Mouse (Mus musculus): ENCODE measurements around the gene Wdr62.
"Not testable (repeated sequence)": the region's sequence is repeated elsewhere in the genome, so short reads cannot be mapped to it uniquely, and the experiment has no call there.

Wdr62 gene

DNA sequence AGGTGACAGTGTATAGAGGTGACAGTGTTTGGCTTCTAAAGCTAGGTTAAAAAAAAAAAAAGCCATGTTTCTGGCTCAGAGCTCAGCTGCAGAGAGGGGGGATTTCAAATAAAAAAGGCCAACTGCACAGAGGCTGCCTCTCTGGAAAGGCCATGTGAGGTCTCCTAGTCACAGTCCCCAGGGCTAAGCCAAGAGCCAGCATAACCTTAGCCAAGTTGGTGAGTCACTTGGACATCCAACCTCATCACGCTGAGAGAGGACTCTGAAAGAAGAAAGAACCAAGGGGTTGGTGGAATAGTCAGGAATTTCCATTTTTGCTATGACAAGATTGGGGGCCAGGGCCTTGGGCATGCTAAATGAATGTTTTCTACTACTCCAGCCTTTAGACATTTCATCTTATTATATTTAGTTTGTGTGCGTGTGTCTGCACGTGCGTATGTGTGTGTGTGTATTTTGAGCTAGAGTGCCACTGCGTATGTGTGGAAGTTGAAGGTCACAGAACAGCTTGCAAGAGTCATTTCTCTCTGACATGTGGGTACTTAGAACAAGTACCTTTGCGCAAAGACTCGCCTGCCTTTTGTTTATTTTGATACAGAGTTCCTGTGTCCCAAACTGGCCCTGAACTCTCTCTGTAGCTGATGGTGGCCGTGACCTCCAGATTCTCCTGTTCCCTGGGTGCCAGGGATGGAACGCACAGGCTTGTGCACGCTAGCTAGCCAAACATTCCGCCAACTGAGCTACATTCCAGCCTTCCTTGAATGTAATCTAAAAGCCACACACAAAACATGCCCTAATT is 77.1 kb downstream of the Wdr62 start:
- peak; percentile 55 to 68 for DNase-seq

DNA sequence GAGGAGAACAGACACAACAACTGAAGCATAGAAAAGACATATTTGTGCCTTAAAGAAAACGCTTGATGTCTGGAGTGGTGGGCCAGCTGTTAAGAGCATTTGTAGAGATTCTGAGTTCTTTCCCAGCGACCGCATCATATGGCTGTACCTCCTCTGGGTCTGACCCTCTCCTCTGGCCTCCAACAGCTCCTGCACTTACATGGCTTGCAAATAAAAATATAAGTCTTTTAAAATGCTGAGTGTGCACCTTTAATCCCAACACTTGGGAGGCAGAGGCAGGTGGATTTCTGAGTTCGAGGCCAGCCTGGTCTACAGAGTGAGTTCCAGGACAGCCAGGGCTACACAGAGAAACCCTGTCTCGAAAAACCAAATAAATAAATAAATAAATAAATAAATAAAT is 79.6 kb downstream of the Wdr62 start:
- DNase-seq = not testable (repeated sequence)

DNA sequence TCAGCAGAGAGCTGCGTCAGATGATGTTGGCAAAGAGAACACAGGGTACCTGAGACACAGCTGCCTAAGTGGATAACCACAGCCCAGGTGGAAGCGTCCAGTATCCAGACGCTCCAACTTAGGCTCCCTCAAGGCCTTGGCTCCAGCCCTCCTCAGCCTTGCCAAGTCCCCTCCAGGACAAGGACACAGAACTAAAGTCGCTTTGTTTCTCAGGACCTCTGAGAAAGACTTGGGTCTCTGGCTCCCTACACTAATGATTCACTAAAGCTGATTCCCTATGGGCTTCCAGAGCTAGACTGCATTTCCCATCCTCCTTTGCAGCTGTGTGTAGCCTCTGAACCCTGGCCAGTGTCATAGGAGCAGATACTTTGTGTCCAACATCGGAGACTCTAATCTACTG is 80.0 kb downstream of the Wdr62 start:
- no peak for DNase-seq

DNA sequence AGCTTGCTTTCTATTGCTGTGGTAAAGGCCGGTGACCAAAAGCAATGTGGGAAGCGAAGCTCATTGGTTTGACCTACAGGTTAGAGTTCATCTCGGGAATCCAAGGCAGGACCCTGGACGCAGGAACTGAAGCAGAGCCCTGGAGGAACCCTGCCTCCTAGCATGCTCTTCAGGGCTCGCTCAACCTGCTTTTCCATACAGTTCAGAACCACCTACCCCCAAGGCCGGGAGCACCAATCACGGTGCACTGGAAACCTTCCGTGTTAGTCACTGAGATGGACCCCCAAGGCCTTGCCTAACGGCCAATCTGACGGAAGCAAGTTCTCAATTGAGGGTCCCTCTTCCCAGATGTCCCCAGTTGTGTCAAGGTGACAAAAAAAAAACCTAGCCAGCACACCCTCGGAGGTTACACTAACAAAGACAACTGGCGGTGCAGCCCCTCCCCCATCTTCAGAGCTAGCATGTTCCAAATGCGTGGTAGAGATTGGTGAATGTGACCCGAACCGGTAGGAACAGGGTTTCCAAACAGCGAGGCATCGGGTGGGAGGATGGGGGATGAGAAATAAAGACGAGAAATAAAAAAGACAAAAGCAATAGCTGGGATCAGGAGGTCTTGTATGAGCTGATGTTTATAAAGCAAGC is 80.6 kb downstream of the Wdr62 start:
- DNase-seq = no peak

DNA sequence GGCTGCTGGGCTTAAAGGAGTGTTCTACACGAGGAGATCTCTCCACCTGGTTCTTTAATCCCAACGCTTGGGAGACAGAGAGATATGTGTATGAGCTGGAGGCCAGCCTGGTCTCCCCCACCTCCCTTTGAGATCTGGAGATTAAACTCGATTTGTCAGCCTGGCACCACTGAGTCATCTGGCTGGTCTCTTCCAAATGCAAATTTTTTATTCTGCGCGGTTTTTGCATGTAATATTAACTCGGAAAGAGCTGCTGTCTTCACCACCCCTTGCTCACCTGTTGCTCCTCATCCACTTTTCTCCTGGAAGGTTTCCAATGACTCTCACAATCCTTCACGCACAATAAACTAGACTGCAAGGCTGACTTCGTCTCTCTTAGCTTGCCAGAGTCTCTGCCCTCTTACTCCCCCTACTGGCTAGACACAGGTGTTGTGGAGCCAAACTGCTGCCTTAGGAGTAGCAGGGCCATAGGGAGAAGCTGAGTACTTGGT is 81.7 kb downstream of the Wdr62 start, which contains the start of gene Capns1:
Capns1 (minus strand) TSS at position 331 of the 491 bp plus-strand sequence.
- peak; percentile 58 for DNase-seq

DNA sequence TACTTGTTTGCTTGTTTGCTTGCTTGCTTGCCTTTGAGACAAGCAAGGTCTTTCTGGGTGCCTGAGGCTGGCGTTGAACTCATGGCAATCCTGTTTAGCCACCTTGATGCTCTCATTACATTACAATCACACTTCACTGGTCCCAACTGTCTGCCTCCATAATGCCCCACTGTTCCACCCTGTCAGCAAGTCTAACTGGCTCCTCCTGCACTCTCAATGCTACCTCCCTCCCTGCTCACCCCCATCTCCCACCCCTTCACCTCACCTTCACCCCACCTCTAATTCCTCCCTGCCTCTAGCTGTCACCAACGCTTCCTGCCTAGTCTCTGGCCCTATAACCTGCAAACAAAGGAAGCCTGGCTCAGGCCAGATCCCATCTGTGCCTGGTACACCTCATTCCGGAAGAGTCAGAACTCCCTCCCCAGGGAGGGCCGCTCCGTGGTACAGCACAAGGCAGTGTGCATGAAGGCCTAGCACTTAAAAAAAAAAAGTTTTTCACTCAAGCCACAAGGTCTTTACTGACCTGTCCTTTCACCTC is 82.6 kb downstream of the Wdr62 start:
- no peak for DNase-seq

DNA sequence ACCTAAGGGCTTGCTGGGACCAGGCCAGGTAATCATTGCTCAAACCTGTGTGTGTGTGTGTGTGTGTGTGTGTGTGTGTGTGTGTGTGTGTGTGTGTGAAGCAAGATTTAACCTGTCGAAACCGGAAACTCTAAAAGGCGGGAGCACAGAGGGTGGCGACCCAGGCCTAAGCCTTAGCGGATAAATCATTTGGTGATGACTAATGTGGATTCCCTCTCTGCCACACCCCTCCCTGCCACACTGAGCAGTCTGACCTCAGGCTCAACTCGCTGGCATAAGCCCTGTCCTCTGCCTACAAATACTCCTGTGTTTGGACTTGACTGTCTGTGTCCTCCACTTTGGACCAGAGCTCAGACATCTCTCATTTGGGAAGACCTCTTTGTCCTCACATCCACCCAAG is 84.0 kb downstream of the Wdr62 start:
- no peak for DNase-seq

DNA sequence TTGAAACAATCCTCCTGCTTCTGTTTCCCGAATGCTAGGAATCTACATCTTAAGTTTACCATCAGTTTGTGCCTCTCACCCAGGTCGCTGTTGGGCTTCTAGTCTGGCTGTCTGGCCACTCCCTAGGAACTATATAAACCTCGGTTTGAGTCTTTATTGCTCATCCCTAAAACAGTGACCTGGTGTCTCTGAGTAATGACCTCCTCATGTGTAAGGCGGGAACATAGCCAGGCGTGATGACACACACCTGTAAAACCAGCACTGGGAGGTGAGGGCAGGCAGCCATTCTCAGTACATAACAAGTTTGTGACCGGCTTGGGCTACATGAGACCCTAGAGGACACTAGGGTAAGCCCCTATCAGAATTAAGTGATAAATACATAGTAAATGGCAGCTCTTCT is 84.8 kb downstream of the Wdr62 start:
- DNase-seq = no peak

DNA sequence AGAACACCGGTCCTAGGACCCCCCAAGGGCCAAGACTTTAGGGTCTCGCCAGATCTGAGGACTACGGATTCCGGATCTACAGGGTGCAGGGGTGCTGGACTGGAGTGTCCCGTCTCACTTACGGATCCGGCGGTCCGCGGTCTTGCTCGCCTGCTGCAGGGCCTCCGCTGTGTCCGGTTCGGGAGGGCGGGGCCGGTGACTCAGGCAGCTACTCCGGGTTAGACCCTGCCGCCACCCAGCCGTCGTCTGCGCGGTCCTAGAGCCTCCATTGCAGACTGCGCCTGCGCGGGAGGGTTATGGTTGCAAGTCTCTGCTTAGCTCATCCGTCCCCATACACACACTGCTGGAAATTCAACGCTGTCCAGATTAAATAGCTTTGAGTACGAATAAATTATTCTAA is 85.3 kb downstream of the Wdr62 start:
- peak; percentile 96 to 99 for DNase-seq

DNA sequence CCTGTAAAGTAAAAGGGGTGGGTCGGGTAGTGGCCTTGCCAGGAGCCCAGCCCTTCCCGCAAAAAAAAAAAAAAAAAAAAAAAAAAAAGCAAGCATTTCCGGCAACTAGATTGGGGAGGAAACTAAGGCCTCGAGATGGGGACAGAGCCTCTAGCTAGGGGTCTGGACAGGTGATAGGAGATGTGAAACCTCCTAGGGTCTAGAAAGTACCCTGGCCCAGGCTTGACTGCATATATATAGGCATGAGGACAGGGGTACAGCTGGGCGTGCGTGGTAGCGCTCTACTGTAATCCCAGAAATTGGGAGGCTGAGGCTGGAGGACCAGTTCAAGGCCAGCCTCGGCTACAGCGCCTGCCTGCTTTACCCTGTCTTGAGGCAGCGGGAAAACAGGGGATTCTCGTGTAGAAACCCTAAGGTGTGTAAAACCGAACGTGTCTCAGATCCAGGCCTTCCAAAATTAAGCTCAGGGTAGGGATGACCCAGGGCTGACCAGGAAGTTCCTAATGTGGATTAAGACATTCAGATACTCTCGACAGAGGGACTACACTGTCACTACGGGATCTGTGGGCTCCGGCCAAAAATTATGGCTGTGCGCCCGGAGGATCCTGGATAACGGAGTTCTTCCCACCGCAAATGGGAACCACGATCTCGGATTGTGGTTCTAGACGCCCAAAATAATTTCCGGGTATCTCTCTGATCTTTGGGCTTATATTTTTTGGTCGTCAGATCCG is 86.0 kb downstream of the Wdr62 start:
- DNase-seq = peak; percentile 69 to 73

DNA sequence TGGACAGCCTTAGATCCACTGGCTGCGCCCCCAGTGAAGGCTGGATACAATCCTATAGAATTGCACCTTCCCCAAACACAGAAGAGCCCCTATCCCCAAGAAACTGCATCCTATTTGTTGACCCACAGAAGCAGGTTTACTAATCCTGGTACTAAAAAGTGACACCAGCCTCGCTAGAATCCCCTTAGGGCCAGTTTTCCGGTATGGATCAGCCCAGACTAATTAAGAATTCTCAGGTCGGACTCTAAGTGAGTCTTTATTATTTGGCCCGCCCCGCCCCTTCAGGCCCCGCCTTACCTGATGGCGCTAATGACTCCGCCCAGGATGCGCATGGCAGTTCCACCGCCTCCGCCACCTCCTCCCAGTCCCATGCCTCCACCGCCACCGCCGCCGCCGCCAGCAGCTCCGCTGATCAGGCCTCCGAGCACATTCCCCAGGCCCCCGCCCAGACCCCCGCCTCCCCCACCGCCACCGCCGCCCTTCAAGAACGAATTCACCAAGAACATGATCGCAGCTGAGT is 86.6 kb downstream of the Wdr62 start:
- DNase-seq = peak; percentile 83 to 86

DNA sequence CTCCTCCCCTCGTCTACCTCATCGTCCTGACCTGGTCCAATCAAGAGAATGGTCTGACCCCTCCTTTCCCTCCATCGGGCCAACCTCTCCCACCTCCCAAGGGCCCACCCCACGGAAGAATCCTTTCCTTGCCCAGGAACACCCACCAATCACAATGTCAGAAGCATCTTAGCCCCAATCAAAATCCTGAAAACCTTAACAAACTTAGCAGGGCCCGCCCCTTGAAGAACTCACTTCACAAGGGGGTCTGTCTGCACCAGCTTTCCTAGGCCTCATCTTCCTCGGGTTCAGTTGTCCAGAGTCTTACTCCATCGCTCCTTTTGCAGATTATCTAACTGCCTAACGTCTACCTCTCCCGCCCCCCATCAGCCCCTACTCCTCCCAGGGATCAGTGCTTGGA is 87.2 kb downstream of the Wdr62 start:
- DNase-seq = no peak

DNA sequence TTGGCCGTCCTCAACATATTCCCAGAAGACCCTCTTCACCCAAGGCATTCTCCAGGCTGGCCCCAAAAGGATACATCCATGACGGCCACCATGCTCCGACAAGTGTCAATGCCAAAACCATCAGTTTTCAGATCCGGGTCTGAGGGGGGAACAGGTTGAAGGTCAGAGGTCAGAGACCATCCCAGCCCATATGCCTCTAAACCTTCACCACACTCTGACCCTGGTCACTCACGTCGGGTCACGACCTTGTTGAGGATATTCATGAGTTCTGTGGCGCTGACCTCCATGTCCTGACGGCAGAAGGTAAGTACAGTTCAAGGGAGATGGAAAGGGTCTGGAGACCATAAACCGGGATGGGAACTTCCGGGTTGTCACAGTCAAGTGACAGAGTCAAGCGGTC is 88.1 kb downstream of the Wdr62 start:
- no peak for DNase-seq

Measured in cerebellum, postnatal 36 days (tissue).